Mouse (Mus musculus) left cerebral cortex, postnatal 25 days (tissue): ENCODE results near the gene Oprm1. TPM values are rescaled to one million over a fixed set of nuclear protein-coding genes. Genes with fewer than 3 reads are reported as not detected.

Experiments used
- DNase-seq, 2 experiments: peaks; one replicate each; pipeline ENCODE4 v3.0.0; 2022; ENCODE audit warnings: low spot score in 2 of 2, mixed read lengths in 1 of 2
- intact Hi-C: fragments of 180-260 bp; cut with DNase I; formaldehyde crosslinking; loops from one replicate; pipeline ENCODE4 v1.15.1; 2025
- total RNA-seq, 2 experiments: library from RNA; stranded (reverse); gene quantifications; 2 replicates each; pipeline ENCODE4 v1.2.3; 2021

Oprm1 gene
- total RNA-seq, 2 experiments from 2014 or later, result 6.4 to 9.9 TPM

DNA sequence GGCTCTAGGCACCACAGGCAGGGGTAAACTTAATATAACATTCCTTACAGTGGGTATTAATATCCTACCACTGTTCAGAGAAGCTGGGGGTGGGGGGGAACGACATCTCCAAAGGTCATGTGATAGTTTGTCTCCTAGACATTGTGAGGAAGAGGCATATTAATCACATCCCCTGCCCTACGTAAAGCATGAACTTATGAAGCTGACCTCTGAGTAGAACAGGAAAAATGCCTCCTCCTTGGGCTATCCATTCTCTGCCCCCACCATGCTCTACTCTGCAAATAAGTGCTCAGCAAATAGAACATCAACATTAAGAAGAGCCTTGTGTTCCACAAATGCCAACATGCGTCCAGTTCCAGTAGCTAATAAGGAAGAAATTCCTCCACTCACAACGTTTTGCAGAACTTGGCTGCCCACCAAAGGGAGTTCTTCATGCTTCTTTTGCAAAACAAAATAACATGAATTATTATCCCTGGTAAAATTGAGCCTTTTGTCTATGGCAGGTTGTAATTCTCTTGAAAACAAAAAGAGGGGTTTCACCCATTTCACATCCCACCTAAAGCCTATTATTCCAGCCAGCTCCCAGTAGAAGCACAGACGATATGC is 131.4 kb downstream of the Oprm1 start:
- intact Hi-C loops, result loop anchor here (5.0 to 10.0 kb wide), 2 partner anchors 855 to 1042 kb away; no protein-coding TSS in a partner anchor
- DNase-seq, result no peak

DNA sequence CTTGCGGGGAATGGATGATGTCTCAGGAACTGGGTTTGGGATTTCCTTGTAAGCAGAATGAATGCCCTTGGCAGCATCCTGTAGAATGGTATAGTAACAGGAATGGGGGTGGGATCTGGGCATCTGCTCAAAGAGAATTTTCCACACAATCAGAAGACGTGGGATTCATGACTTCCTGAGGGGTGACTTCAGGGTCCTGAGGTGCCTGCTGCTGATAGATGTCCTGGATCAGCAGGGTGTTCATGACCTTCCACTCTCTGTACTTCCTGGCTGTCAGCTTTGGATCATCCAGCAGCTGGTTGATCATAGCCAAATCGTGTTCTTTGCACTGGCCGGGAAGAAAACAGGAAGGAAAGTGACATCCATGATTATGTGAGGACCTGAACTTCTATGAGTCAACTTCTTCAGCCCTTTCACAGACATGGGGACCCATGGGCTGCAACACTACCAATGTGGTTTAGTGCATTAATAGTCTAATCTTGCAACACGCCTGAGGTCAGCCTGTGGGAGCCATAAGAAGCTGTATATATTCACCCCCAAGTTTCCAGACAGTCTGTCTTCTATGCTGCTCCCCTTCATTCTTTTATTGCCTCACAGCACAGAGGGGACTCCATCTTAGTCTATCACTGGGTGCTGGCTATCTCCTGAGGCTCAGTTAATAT is 132.2 kb downstream of the Oprm1 start:
- intact Hi-C loops, result no loop called here
- DNase-seq, result peak in 1 of 2 experiments; percentile 20

DNA sequence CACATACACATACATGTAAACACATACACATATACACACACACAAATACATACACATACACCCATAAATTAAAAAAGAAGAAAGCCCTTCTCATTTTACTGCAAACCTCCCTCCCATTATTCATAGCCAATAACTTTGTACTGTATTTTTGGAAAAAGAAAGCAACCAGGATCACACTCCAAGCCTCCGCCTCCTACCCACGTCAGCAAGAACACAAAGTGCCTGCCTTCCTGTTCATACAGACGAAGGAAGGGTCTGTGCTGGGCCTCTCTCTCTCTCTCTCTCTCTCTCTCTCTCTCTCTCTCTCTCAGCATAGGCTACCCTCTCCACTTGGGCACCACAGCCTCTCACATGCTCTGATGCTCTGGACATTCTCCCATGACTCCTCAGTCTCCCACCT is 137.5 kb downstream of the Oprm1 start:
- DNase-seq, result peak in 1 of 2 experiments; percentile 66
- intact Hi-C loops, result loop anchor here (5.0 kb wide), 1 partner anchor 82 kb away; no protein-coding TSS in a partner anchor

GRCm38 (mm10) chr10:6896659-6897303 is 138.5 kb downstream of the Oprm1 start:
- DNase-seq, result no peak
- intact Hi-C loops, result loop anchor here (5.0 kb wide), 1 partner anchor 81 kb away; no protein-coding TSS in a partner anchor

GRCm38 (mm10) chr10:6900126-6900525 is 141.8 kb downstream of the Oprm1 start:
- intact Hi-C loops, result loop anchor here (2.0 kb wide), 1 partner anchor 37 kb away; no protein-coding TSS in a partner anchor
- peak in 1 of 2 experiments; percentile 74 for DNase-seq

DNA sequence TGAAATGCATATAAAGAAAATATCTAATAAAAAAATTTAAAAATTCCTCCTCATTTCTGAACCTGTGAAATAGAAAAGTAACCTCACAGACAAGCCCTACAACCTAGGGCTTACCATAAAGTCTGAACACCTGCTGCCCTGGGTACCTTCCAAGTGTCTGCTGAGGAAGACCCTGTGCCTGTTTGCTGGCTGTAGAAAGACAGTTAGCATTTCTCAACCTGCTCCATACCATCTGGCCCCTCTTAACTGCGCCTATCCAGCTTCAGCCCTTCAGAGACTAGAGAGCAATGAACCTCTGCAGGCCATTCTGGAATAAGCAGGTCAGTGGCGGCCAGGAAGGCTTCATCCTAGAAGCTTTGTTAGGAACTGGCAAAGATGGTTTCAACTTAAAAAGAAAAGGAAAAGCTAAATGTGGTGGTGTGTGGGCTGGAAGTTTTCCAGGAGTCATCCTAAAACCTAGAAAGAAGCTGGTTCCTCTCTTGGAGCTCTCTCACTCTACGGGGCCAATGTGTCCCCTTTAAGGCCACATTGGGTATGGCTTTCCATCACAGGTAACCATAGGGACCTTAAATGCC is 143.6 kb downstream of the Oprm1 start:
- peak in 1 of 2 experiments; percentile 59 for DNase-seq
- intact Hi-C loops, result loop anchor here (2.0 kb wide), 1 partner anchor 35 kb away; no protein-coding TSS in a partner anchor

DNA sequence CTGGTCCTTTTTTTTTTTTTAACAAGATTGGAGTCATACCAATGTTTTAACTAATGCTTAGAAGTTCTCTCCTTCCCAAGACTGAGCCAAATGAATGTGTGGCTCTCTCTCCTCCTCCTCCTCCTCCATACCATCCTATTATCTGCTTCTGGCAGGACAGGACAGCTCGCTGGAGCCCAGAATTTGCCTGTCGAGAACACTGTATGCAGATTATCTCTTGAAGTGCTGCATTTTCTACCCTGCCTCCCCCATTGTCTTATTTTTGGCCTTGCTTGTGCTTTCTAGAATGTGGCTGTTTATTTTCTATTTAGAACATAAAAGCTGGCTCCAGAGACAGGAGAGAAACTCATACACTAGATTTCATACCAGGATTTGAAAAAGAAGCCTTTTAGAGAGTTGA is 151.5 kb downstream of the Oprm1 start:
- intact Hi-C loops, result loop anchor here (1.0 kb wide), 1 partner anchor 21 kb away; no protein-coding TSS in a partner anchor
- peak in 1 of 2 experiments; percentile 87 for DNase-seq

- DNase-seq, result no peak
- intact Hi-C loops, result loop anchor here (1.0 kb wide), 2 partner anchors 20 to 64 kb away; no protein-coding TSS in a partner anchor
These were observed 157.7 kb downstream of the Oprm1 start for GRCm38 (mm10) chr10:6915991-6916390.

DNA sequence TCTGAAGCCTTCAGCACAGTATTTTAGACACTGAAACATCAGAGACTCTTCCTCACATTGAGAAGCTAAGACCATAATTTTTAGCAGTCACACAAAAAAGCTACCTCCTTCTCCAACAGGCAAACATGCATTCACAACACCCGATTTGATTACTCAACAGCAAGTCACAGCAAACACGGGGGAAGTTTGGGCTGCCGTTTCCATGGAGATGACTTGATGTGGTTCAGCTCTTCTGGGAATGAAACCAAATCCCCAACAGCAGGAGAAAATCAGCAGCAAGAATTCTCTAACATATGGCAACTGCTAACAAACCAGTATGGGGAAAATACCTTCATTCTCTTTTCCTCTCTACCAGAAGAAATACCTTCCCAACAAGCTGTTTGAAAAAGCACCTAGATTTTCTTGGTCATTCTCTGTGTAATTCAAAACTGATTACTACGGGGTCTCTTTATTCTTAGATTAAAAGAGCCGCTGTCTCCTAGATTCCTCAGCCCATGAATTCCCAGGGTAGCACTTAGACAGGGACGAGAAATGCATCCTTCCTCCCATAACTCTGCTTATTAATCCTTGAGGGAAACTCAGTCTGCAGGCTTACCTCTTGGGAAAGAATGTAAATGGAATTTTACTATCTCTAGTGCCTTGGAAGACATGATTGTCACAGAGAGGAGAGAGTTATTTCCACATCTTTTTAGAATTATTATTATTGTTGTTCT is 158.4 kb downstream of the Oprm1 start:
- intact Hi-C loops, result loop anchor here (1.0 kb wide), 2 partner anchors 20 to 64 kb away; no protein-coding TSS in a partner anchor
- peak; percentile 79 to 97 for DNase-seq

DNA sequence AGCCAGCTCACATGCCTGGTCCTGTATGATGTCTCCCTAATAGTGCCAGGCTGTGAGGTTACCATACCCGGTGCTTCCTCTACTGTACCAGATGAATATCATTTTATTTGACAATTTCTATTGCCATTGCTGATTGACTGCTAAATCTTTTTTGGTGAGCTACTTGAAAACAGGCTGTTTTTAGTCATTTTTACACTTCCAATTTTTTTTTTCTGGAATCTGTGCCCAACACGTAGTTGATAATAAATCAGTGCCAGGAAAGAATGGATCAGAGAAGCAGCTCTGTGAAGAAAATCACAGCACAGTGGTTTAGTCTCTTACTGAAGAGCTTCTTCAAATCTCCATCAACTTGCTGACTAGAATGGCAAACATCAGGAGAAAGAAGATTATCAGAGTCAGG is 168.4 kb downstream of the Oprm1 start:
- intact Hi-C loops, result no loop called here
- DNase-seq, result peak in 1 of 2 experiments; percentile 66

GRCm38 (mm10) chr10:6927600-6928223 is 169.4 kb downstream of the Oprm1 start:
- intact Hi-C loops, result no loop called here
- no peak for DNase-seq

DNA sequence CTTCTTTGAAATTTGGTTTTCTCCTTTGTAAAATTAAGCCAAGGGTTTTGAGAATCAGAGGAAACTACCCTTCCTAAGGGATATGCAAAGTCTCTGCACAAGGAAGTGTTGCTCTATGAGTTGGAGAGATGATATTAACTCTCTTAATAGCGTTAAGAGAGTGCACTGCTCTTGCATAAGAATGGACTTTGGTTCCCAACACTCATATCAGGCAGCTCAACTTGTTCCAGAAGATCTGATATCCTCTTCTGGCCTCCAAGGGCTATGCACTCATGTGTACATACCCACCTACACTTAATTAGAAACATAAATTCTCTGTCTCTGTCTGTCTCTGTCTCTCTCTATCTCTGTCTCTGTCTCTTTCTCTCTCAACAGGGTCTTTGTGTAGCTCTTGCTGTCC is 170.6 kb downstream of the Oprm1 start:
- intact Hi-C loops, result no loop called here
- no peak for DNase-seq

DNA sequence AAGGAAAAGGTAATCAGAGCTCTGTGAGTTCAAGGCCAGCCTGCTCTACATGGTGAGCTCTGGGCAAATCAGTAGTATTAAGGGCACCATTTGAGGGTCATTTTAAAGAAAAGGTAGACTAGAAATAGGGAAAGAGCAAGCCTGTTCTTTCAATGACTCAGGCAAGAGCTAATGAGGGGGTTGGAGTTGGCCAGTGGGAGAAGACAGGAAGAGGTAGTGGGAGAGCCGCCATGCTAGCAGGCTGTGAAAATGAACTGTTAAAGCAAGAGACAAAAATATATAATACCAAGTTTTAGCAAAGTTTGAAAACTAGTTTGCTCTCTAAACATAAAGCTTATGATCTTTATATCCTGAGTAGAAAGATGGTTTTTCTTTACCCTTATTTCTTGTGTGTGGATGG is 172.1 kb downstream of the Oprm1 start:
- peak in 1 of 2 experiments; percentile 85 for DNase-seq
- intact Hi-C loops, result loop anchor here (1.0 kb wide), 1 partner anchor 21 kb away; no protein-coding TSS in a partner anchor

DNA sequence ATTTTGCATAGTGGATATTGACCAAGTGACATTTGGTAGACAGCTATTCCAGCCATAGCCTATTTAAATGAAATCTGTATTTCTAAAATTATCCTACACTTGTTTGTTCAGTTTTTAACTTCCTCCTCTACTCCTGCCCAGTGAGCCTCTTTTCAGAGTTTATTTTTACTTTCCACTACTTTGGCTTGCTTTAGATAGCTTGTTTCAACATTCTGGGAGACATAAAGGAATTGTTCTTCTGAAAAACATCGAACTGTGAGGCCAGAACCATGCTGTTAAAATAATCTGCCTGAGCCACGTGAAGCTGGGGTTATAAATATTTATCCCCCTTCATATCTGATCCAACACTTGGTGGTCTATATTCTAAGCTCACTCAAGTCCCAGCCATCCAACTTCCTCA is 172.6 kb downstream of the Oprm1 start:
- peak in 1 of 2 experiments; percentile 71 for DNase-seq
- intact Hi-C loops, result loop anchor here (1.0 kb wide), 1 partner anchor 22 kb away; no protein-coding TSS in a partner anchor

DNA sequence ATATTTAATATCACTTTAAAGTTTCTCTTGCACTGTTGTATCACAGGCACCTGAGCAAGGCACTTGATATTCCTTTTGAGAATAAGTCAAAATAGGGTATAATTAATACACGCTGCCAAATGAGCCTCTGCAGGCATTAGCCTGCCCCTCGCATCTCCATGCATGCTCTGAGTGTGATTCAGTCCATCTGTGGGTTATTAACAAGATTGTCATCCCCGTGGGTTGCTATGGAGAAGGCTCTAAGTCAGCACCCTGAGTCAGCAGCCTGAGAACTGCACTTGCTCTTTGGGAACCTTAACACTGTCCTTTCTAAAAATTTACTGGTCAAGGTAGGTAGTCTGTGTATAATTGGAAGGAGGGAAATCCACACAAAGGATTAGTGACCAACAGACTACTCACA is 176.5 kb downstream of the Oprm1 start:
- intact Hi-C loops, result no loop called here
- no peak for DNase-seq

GRCm38 (mm10) chr10:6936671-6937425 is 178.5 kb downstream of the Oprm1 start:
- intact Hi-C loops, result loop anchor here (1.0 to 2.0 kb wide), 3 partner anchors 21 to 43 kb away; no protein-coding TSS in a partner anchor
- peak; percentile 61 to 96 for DNase-seq

GRCm38 (mm10) chr10:6953115-6953514 is 194.8 kb downstream of the Oprm1 start:
- intact Hi-C loops, result no loop called here
- DNase-seq, result peak in 1 of 2 experiments; percentile 42

DNA sequence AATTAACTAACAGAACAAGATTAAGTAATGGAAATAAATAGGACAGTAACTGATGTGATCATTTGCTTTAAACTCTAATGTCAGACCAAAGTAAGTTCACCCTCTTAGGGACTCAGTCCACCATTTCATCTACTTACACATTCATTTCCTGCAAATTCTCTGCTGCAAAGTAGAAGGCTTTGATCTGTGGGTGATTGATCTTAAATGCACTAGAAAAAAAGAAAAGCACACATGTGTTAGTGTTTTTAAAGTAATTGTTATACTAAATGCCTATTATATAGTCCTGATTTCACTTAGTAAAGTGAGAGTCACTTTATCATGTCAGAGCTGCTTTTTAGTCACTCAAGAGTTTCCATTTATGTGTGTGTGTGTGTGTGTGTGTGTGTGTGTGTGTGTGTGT is 196.2 kb downstream of the Oprm1 start:
- intact Hi-C loops, result no loop called here
- no peak for DNase-seq
